Mouse (Mus musculus): ENCODE data around the gene Acbd6. TPM values are rescaled to one million over a fixed set of nuclear protein-coding genes. Genes with fewer than 3 reads are reported as not detected.
A peak's percentile ranks its signal among the peaks of the same experiment; 100 is the strongest.

The Acbd6 gene
- polyA plus RNA-seq, 1 experiment from 2014 or later, result 45.9 TPM

DNA sequence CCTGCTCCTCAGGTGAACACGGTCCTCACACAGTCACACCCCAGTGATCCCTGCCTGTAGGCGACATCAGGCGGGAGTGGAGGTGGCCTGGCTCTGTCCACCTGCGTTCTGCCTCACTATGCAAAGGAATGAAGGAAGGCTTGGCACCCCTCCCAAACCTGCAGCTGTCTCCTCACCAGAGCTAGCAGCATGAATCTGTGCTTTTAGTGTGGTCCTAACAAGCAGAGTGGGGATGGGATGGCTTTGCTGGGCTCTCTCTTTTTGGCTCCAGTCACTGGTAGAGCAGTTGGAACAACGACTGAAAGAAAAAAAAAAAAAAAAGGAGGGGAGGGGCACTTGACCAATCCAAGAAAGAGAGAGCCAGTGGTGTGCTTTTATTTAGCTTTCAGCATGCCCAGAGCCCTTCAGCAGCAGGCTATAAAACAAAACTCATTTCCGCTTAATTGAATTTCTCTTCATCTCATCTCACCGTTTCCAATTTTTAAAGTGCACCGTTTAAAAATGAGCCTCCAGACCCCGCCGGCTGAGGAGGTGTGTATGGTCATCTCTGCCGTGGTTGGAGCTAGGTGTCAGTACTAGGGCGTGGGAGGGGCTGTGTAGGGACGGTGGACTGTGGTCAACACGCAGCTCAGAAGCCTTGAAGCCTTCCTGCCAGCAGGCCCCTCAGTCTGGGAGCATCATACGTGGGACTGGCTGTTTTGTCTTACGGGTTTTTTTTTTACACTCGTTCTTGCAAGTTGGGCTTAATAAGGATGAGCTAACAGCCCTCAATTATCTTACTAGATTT, 140.6 kb downstream of the Acbd6 start:
- Histone ChIP-seq H3K27ac (ENCODE audit: low read length) (no peak overlapping the region), H3K4me1 (ENCODE audit: control insufficient read depth, insufficient read depth, low read length) (no peaks in the 10 kb centered on the region), H3K4me3 (replicated peaks; ENCODE audit: low read length) (no peak overlapping the region), H3K36me3 (ENCODE audit: control insufficient read depth, insufficient read depth, low read length) (no peaks in the 10 kb centered on the region), H3K27me3 (ENCODE audit: control insufficient read depth, insufficient read depth, low read length) (no peaks in the 10 kb centered on the region), H3K4me2 (ENCODE audit: low read depth, low read length) (no peak overlapping the region), H3K9me3 (replicated peaks; ENCODE audit: control insufficient read depth, low read length) (no peaks in the 10 kb centered on the region), H3K9ac (ENCODE audit: low read length) (no peak overlapping the region)
- WGBS, result 60% methylated on average over 17 of the region's 17 CpGs
- no peak for ATAC-seq (ENCODE audit: insufficient read depth, low FRiP score)

DNA sequence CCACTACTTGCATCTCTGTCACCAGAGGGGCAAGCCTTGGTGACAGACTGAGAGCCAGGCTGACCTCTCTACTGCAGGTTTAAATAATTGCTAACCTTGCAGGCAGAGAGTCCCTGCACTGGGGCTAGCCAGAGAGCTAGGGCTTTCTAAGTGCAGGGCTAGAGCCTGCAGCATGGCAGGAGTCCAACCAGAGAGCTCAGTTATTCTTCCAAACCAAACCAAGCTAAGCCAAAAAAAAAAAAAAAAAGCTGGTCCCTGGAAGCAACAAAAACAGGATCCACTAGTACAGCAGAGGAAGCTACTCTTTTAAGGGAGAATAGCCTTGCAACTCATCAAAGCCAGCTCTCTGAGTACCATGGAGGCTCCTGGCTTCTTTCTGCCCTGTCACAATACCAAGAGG, 143.0 kb downstream of the Acbd6 start:
- no peak for ATAC-seq (ENCODE audit: insufficient read depth, low FRiP score)
- Histone ChIP-seq H3K9ac (ENCODE audit: low read length) (no peak overlapping the region), H3K27ac (ENCODE audit: low read length) (no peak overlapping the region), H3K4me1 (ENCODE audit: control insufficient read depth, insufficient read depth, low read length) (no peaks in the 10 kb centered on the region), H3K9me3 (replicated peaks; ENCODE audit: control insufficient read depth, low read length) (no peaks in the 10 kb centered on the region), H3K36me3 (ENCODE audit: control insufficient read depth, insufficient read depth, low read length) (no peaks in the 10 kb centered on the region), H3K4me3 (replicated peaks; ENCODE audit: low read length) (no peak overlapping the region), H3K27me3 (ENCODE audit: control insufficient read depth, insufficient read depth, low read length) (no peaks in the 10 kb centered on the region), H3K4me2 (ENCODE audit: low read depth, low read length) (no peak overlapping the region)

DNA sequence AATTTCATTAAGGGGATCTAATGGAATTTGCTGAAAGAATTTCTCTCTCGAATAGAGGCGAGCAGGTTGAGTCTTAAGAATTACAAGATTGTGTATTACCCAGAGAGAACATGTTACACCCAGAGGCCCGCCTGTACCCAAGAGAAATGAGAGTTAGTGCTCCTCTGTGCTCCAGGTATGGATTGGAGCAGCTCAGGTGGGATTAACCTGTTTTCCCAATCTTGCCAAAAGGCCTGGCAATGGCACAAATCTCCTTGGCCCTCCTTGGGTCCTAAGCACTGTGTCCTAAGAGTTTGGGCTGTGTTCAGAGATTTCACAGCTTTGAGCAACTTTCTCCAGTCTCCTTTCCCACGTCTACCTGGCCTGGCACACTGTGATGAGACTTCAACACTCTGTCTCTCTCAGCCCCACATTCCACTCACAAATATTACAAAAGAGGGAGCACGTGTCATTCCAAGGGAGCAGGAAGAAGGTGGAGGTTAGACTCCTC, 145.3 kb downstream of the Acbd6 start:
- H3K9me3 ChIP-seq (replicated peaks; ENCODE audit: control insufficient read depth, low read length), result no peaks in the 10 kb centered on the region

DNA sequence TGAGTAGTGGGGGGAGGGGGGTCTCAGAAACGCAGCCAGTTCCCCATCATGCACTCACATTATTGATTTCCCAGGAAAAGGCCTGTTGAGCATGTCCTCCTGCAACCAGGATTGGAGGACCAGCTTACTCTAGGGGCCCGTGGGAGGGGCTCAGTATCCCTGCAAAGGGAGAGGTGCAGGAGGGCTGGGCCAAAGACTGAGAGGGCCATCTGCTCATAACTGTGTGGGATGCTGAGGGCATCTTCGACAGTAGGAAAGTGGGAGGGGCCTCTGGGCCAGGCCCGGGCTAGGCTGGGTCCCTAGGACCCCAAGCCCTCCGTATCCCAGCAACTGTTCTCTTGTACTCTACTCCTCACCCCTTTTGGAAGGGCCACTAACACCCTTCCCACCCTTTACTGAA, 146.3 kb downstream of the Acbd6 start:
- 63% methylated on average over 5 of the region's 5 CpGs for WGBS
- no peak overlapping the region for H3K27ac ChIP-seq (ENCODE audit: low read length)
- H3K9me3 ChIP-seq (replicated peaks; ENCODE audit: control insufficient read depth, low read length), result no peaks in the 10 kb centered on the region
- 0 out of 2 replicates have a peak, but pooled peaks have one; percentile 52 for ATAC-seq (ENCODE audit: insufficient read depth, low FRiP score)
- no peaks in the 10 kb centered on the region for H3K27me3 ChIP-seq (ENCODE audit: control insufficient read depth, insufficient read depth, low read length)
- no peaks in the 10 kb centered on the region for H3K36me3 ChIP-seq (ENCODE audit: control insufficient read depth, insufficient read depth, low read length)
- H3K4me1 ChIP-seq (ENCODE audit: control insufficient read depth, insufficient read depth, low read length), result no peaks in the 10 kb centered on the region
- H3K9ac ChIP-seq (ENCODE audit: low read length), result no peak overlapping the region
- H3K4me3 ChIP-seq (replicated peaks; ENCODE audit: low read length), result no peak overlapping the region
- H3K4me2 ChIP-seq (ENCODE audit: low read depth, low read length), result no peak overlapping the region

More for the DNA sequence above, 145.3 kb downstream of the Acbd6 start:
- Histone ChIP-seq H3K4me3 (replicated peaks; ENCODE audit: low read length) (no peak overlapping the region), H3K36me3 (ENCODE audit: control insufficient read depth, insufficient read depth, low read length) (no peaks in the 10 kb centered on the region), H3K9ac (ENCODE audit: low read length) (no peak overlapping the region), H3K4me2 (ENCODE audit: low read depth, low read length) (no peak overlapping the region), H3K27ac (ENCODE audit: low read length) (no peak overlapping the region), H3K27me3 (ENCODE audit: control insufficient read depth, insufficient read depth, low read length) (no peaks in the 10 kb centered on the region), H3K4me1 (ENCODE audit: control insufficient read depth, insufficient read depth, low read length) (no peaks in the 10 kb centered on the region)
- 72% methylated on average over 5 of the region's 5 CpGs for WGBS
- no peak for ATAC-seq (ENCODE audit: insufficient read depth, low FRiP score)

DNA sequence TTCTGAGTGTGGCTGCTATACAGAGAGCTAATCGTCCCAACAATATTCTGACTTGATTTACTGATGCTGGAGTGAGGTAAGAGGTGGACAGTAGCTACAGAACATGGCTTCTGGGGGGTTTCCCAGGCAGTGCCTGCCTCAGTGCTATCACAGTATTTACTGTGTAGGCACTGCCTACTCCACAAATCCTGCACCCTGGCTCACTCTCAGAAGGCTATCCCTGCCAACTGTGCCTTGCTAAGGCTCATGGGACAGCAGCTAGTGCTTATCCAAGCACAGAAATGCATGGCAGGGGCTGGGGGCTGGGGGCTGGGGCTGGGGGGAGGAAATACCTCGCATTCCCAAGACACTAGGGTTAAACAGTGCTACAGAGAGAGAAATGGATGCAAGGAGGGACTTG, 155.4 kb downstream of the Acbd6 start:
- 41% methylated on average over 2 of the region's 2 CpGs for WGBS
- no peak overlapping the region for H3K4me3 ChIP-seq (replicated peaks; ENCODE audit: low read length)
- H3K9ac ChIP-seq (ENCODE audit: low read length), result no peak overlapping the region
- H3K36me3 ChIP-seq (ENCODE audit: control insufficient read depth, insufficient read depth, low read length), result no peaks in the 10 kb centered on the region
- no peaks in the 10 kb centered on the region for H3K9me3 ChIP-seq (replicated peaks; ENCODE audit: control insufficient read depth, low read length)
- no peaks in the 10 kb centered on the region for H3K4me1 ChIP-seq (ENCODE audit: control insufficient read depth, insufficient read depth, low read length)
- no peak for ATAC-seq (ENCODE audit: insufficient read depth, low FRiP score)
- H3K27me3 ChIP-seq (ENCODE audit: control insufficient read depth, insufficient read depth, low read length), result no peaks in the 10 kb centered on the region
- no peak overlapping the region for H3K27ac ChIP-seq (ENCODE audit: low read length)
- H3K4me2 ChIP-seq (ENCODE audit: low read depth, low read length), result no peak overlapping the region

DNA sequence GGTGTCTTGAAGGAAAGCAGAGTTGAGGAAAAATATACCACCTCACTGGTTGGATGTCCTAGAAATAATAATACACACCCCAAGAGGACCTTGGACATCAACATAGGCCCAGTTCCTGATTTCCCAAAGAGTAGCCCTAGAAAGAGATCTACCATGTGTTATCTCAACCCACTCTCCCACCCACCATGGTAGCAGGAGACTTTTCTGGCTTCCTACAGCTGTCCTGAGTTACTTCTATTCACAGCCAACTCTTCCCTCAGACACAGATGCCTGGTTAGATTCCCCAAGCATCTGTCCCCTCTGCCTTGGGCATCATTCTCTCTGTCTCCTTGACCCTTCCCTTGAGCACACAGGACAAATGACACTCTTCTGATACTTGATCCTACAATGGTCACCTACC, 157.4 kb downstream of the Acbd6 start:
- no peak for ATAC-seq (ENCODE audit: insufficient read depth, low FRiP score)
- Histone ChIP-seq H3K4me1 (ENCODE audit: control insufficient read depth, insufficient read depth, low read length) (no peaks in the 10 kb centered on the region), H3K4me3 (replicated peaks; ENCODE audit: low read length) (no peak overlapping the region), H3K9ac (ENCODE audit: low read length) (no peak overlapping the region), H3K27me3 (ENCODE audit: control insufficient read depth, insufficient read depth, low read length) (no peaks in the 10 kb centered on the region), H3K9me3 (replicated peaks; ENCODE audit: control insufficient read depth, low read length) (no peaks in the 10 kb centered on the region), H3K27ac (ENCODE audit: low read length) (no peak overlapping the region), H3K4me2 (ENCODE audit: low read depth, low read length) (no peak overlapping the region), H3K36me3 (ENCODE audit: control insufficient read depth, insufficient read depth, low read length) (no peaks in the 10 kb centered on the region)

DNA sequence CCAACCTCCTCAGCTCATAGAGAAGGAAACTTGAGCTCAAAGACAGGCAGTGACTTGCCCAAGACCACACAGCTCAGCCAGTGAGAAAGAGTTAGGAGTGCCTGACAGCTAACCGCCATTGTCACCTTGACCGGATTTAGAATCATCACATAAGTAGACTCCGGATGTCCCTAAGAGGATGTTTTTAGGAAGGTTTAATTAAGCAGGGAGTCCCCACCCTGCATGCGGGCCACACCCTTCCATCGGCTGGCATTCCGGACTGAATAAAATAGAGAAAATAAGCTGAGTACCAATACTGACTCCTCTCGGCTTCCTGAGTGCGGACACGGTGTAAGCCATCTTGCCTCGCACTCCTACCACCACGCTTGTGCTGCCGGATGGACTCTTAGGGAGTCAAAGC, 159.4 kb downstream of the Acbd6 start:
- no peak overlapping the region for H3K4me3 ChIP-seq (replicated peaks; ENCODE audit: low read length)
- H3K27ac ChIP-seq (ENCODE audit: low read length), result no peak overlapping the region
- H3K4me2 ChIP-seq (ENCODE audit: low read depth, low read length), result no peak overlapping the region
- 0 out of 2 replicates have a peak, but pooled peaks cover 3% of the 10 kb centered on the region for H3K27me3 ChIP-seq (ENCODE audit: control insufficient read depth, insufficient read depth, low read length)
- no peak for ATAC-seq (ENCODE audit: insufficient read depth, low FRiP score)
- WGBS, result 89% methylated on average over 12 of the region's 12 CpGs
- H3K4me1 ChIP-seq (ENCODE audit: control insufficient read depth, insufficient read depth, low read length), result no peaks in the 10 kb centered on the region
- no peaks in the 10 kb centered on the region for H3K9me3 ChIP-seq (replicated peaks; ENCODE audit: control insufficient read depth, low read length)
- no peak overlapping the region for H3K9ac ChIP-seq (ENCODE audit: low read length)
- H3K36me3 ChIP-seq (ENCODE audit: control insufficient read depth, insufficient read depth, low read length), result no peaks in the 10 kb centered on the region

DNA sequence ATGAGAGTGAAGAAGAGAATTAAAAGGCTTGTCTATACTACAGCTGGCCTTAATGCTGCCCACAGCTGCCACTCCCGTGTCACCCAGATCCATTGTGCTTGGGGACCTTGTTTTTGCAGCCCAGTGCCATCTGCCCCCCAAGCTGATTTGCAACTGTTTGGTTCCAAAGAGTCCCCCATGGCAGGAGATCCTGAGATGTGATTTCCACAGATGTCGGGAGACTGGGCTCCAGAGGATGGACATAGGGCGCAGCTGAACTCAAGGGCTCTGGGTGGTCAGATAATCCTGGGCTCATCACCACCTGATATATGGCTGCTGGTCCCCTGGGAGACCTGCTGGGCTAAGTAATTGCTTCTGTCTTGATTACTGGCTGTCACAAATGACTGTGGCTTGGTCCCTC, 160.9 kb downstream of the Acbd6 start:
- no peak overlapping the region for H3K9ac ChIP-seq (ENCODE audit: low read length)
- 78% methylated on average over 3 of the region's 3 CpGs for WGBS
- no peaks in the 10 kb centered on the region for H3K4me1 ChIP-seq (ENCODE audit: control insufficient read depth, insufficient read depth, low read length)
- no peaks in the 10 kb centered on the region for H3K9me3 ChIP-seq (replicated peaks; ENCODE audit: control insufficient read depth, low read length)
- no peak overlapping the region for H3K27ac ChIP-seq (ENCODE audit: low read length)
- ATAC-seq (ENCODE audit: insufficient read depth, low FRiP score), result no peak
- no peaks in the 10 kb centered on the region for H3K36me3 ChIP-seq (ENCODE audit: control insufficient read depth, insufficient read depth, low read length)
- no peak overlapping the region for H3K4me3 ChIP-seq (replicated peaks; ENCODE audit: low read length)
- H3K4me2 ChIP-seq (ENCODE audit: low read depth, low read length), result no peak overlapping the region
- peaks cover 3% of the 10 kb centered on the region; the same call in 1 of the 2 replicates for H3K27me3 ChIP-seq (ENCODE audit: control insufficient read depth, insufficient read depth, low read length)

DNA sequence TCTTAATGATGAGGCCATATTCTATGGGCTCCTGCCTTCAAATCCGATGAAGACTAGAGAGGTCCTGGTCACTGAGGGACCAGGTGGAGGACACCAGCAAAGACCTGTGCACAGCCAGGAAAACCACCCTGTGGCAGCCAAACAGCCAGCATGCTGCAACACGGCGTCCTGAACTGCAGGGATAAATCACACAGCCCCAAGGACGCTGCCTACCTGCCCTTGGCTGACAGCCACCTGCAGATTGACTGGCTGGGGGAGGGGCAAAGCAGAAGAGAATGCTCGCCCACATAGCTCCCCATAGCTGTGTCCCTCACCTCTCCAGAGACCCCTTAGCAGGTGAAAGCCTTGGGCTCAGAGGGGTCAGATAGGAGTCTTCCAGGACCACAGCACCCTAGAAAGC, 162.1 kb downstream of the Acbd6 start:
- H3K4me3 ChIP-seq (replicated peaks; ENCODE audit: low read length), result no peak overlapping the region

More for the DNA sequence above, 162.1 kb downstream of the Acbd6 start:
- H3K27ac ChIP-seq (ENCODE audit: low read length), result no peak overlapping the region
- H3K36me3 ChIP-seq (ENCODE audit: control insufficient read depth, insufficient read depth, low read length), result no peaks in the 10 kb centered on the region
- H3K27me3 ChIP-seq (ENCODE audit: control insufficient read depth, insufficient read depth, low read length), result peaks cover 6% of the 10 kb centered on the region; the same call in 1 of the 2 replicates
- H3K4me2 ChIP-seq (ENCODE audit: low read depth, low read length), result no peak overlapping the region
- ATAC-seq (ENCODE audit: insufficient read depth, low FRiP score), result no peak
- H3K9me3 ChIP-seq (replicated peaks; ENCODE audit: control insufficient read depth, low read length), result no peaks in the 10 kb centered on the region
- WGBS, result 35% methylated on average over 5 of the region's 5 CpGs
- H3K4me1 ChIP-seq (ENCODE audit: control insufficient read depth, insufficient read depth, low read length), result no peaks in the 10 kb centered on the region
- H3K9ac ChIP-seq (ENCODE audit: low read length), result no peak overlapping the region

All from stomach, embryonic 16.5 days (tissue).